Mouse (Mus musculus) thymus, adult 2 months (tissue): ENCODE results near the gene Fam208b. TPM values are rescaled to one million over a fixed set of nuclear protein-coding genes. Genes with fewer than 3 reads are reported as not detected.
"Not testable (repeated sequence)": the region's sequence is repeated elsewhere in the genome, so short reads cannot be mapped to it uniquely, and the experiment has no call there.

Source experiments
- DNase-seq: peaks from one replicate; pipeline ENCODE4 v3.0.0; 2021
- H3K27ac ChIP-seq: fragments of 200-500 bp; 2 replicates; pipeline ENCODE4 v1.5.1; 2012; ENCODE audit warnings: low read length, control low read depth; ENCODE audit not compliant: control insufficient read depth, insufficient read depth
- H3K27me3 ChIP-seq: fragments of 200-500 bp; 2 replicates; pipeline ENCODE4 v1.6.1; 2012; ENCODE audit warnings: mild to moderate bottlenecking, low read length, moderate library complexity, mixed read lengths; ENCODE audit not compliant: control insufficient read depth, insufficient read depth
- H3K36me3 ChIP-seq: fragments of 200-500 bp; 2 replicates; pipeline ENCODE4 v1.6.1; 2012; ENCODE audit warnings: mild to moderate bottlenecking, low read length, moderate library complexity; ENCODE audit not compliant: control insufficient read depth, insufficient read depth
- H3K4me1 ChIP-seq: fragments of 200-500 bp; replicated peaks from 2 replicates; pipeline ENCODE4 v1.6.1; 2012; ENCODE audit warnings: low read length; ENCODE audit not compliant: control insufficient read depth, insufficient read depth
- H3K4me3 ChIP-seq: fragments of 200-500 bp; 2 replicates; pipeline ENCODE4 v1.5.1; 2012; ENCODE audit warnings: mild to moderate bottlenecking, low read length, control low read depth, moderate library complexity; ENCODE audit not compliant: control insufficient read depth, insufficient read depth
- CTCF ChIP-seq: fragments of 200-500 bp; IDR thresholded peaks from 2 replicates; pipeline ENCODE4 v1.5.1; 2012; ENCODE audit warnings: mild to moderate bottlenecking, control low read depth, low read length, moderate library complexity, borderline replicate concordance; ENCODE audit not compliant: control insufficient read depth, poor library complexity, insufficient read depth; ENCODE audit errors: extremely low read depth
- POLR2A ChIP-seq: fragments of 200-500 bp; IDR thresholded peaks from 2 replicates; pipeline ENCODE4 v1.6.1; 2012; ENCODE audit warnings: mild to moderate bottlenecking, low read length, control low read depth, moderate library complexity; ENCODE audit not compliant: control insufficient read depth, poor library complexity, insufficient read depth; ENCODE audit errors: extremely low read depth
- WGBS: fragments of 180-500 bp; shearing (Covaris S2); methylation state at CpG from one replicate; pipeline ENCODE4 v1.1.7; 2018; 5-methylcytosine and 5-hydroxymethylcytosine counted together
- polyA plus RNA-seq: library from polyadenylated mRNA; depleted of rRNA; stranded (reverse); fragments of >200 nt; gene quantifications from 2 replicates; pipeline ENCODE4 v1.2.3, GENCODE M21; 2012

Fam208b gene
- polyA plus RNA-seq, 1 experiment: 9.2 TPM

GRCm38 (mm10) chr13:3537594-3538222 is 73.2 kb downstream of the Fam208b start, which contains the start of gene Gdi2:
Gene Gdi2 (plus strand): TSS chr13:3538063.
- no peaks in the 10 kb centered on the region for H3K36me3 ChIP-seq
- DNase-seq: peak; percentile 96
- 2% methylated on average over 45 of the region's 47 CpGs for WGBS
- TF ChIP-seq POLR2A (peak; percentile 47; the same call in 1 of the 2 replicates), CTCF (no peak)
- H3K4me1 ChIP-seq: peaks cover 8% of the 10 kb centered on the region
- H3K27ac ChIP-seq: peak within 1 kb of the TSS; percentile 90
- H3K4me3 ChIP-seq: peak within 1 kb of the TSS; percentile 99
- H3K27me3 ChIP-seq: no peaks in the 10 kb centered on the region

- DNase-seq: no peak
- Histone ChIP-seq H3K4me3 (no peak overlapping the region), H3K27ac (no peak overlapping the region), H3K27me3 (no peaks in the 10 kb centered on the region), H3K4me1 (peaks cover 4% of the 10 kb centered on the region), H3K36me3 (no peaks in the 10 kb centered on the region)
- 97% methylated on average over 4 of the region's 4 CpGs for WGBS
- no peak for TF ChIP-seq POLR2A
- no peak for TF ChIP-seq CTCF
Observed at GRCm38 (mm10) chr13:3534146-3534545, 76.8 kb downstream of the Fam208b start.

- DNase-seq: no peak
- Histone ChIP-seq H3K4me1 (peaks cover 4% of the 10 kb centered on the region), H3K36me3 (no peaks in the 10 kb centered on the region), H3K4me3 (no peak overlapping the region), H3K27me3 (no peaks in the 10 kb centered on the region), H3K27ac (no peak overlapping the region)
- TF ChIP-seq POLR2A (no peak), CTCF (no peak)
- WGBS: 84% methylated on average over 4 of the region's 4 CpGs
Observed at GRCm38 (mm10) chr13:3532451-3532850, 78.5 kb downstream of the Fam208b start.

GRCm38 (mm10) chr13:3531692-3532320 is 79.1 kb downstream of the Fam208b start:
- Histone ChIP-seq H3K36me3 (no peaks in the 10 kb centered on the region), H3K27ac (no peak overlapping the region), H3K4me3 (no peak overlapping the region), H3K4me1 (0 out of 2 replicates have a peak, but pooled peaks cover under 1% of the 10 kb centered on the region), H3K27me3 (no peaks in the 10 kb centered on the region)
- 89% methylated on average over 10 of the region's 10 CpGs for WGBS
- no peak for DNase-seq
- TF ChIP-seq POLR2A (no peak), CTCF (no peak)

GRCm38 (mm10) chr13:3531176-3531575 is 79.7 kb downstream of the Fam208b start:
- not testable (repeated sequence) for H3K4me3 ChIP-seq, DNase-seq, H3K4me1 ChIP-seq, H3K27me3 ChIP-seq, H3K27ac ChIP-seq, H3K36me3 ChIP-seq
- 95% methylated on average over 2 of the region's 2 CpGs for WGBS

GRCm38 (mm10) chr13:3530451-3530850 is 80.5 kb downstream of the Fam208b start:
- no peak overlapping the region for H3K27ac ChIP-seq
- H3K4me1 ChIP-seq: no peaks in the 10 kb centered on the region; the same call in 1 of the 2 replicates
- 38% methylated on average over 3 of the region's 3 CpGs for WGBS
- no peaks in the 10 kb centered on the region for H3K27me3 ChIP-seq
- TF ChIP-seq POLR2A (no peak), CTCF (no peak)
- no peaks in the 10 kb centered on the region for H3K36me3 ChIP-seq
- H3K4me3 ChIP-seq: no peak overlapping the region
- DNase-seq: no peak
